Mouse (Mus musculus): ENCODE data around the gene Timp4. TPM values are rescaled to one million over a fixed set of nuclear protein-coding genes. Genes with fewer than 3 reads are reported as not detected.

Gene Timp4
- polyA plus RNA-seq (2012; rRNA removed; ENCODE audit: low replicate concordance): 0.26 and 1.1 TPM in 2 replicates

DNA sequence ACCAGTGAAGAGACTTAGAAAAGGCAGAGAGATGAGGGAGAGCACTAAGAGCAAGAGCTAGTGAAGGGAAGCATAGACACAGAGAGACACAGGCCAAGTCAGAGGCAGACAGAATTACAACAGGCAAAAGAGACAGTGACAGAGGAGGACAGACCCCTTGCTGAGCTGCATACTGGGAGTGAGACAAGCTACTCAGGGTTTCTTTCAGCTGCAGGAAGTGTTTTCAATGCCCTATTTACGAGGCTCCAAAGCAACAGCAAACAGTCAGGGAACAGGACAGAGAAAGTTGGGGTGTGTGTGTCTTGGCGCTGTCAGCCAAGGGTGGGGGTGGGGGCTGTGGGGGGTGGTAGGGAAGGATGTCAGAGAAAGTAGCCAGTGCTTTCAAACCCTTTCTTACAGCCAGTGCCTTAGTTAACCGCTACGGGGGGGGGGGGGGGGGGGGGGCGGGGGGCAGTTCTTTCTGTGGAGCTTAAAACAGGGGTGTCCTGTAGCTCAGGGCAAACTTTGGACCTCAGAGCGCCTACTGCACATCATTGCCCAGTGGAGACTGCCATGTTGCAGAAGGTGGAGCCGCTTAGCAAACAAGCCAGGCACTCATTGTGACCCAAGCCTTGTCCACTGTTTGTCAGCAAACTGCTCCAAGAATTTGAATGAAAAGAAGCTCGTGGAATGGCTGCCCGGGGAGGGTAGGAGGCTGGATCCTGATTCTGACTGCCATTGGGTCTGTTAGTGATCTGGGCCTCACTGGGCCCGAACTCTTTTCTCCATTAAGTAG is at the start of gene Timp4:
Timp4 (minus strand) TSS at position 107 of the 775 bp plus-strand sequence.

DNA sequence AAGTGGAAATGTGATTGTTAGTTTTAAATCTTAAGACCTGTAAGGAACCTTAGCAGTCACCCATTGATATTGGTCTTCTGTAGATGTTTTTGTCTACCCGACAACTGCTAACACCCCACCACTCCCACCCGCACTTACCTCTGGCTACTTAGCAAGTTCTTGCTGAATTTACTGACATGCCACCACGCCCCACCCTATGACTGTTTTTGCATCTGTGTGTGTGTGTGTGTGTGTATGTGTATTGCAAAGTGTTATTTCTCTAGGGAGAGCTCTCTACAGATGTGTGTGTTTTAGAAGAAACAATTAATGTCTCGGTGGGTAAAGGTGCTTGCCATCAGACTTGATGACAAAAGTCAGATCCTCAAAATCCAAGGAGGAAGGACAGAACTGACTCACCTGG is 25.0 kb downstream of the Timp4 start, which contains the start of gene Gm17482:
Gm17482 (plus strand) TSS at position 301 of the 400 bp plus-strand sequence.

Other genes starting within 250 kb of the Timp4 start
- 38.3 and 54.6 TPM in 2 replicates for gene Tamm41, start 214.3 kb downstream of the Timp4 start, polyA plus RNA-seq (2012; rRNA removed; ENCODE audit: low replicate concordance)
- 3.4 and 6.2 TPM in 2 replicates for gene Syn2, start 117.3 kb downstream of the Timp4 start, polyA plus RNA-seq (2012; rRNA removed; ENCODE audit: low replicate concordance)
- not detected in 2 replicates for gene Gm17482, start 24.9 kb downstream of the Timp4 start, polyA plus RNA-seq (2012; rRNA removed; ENCODE audit: low replicate concordance)
- gene Pparg, start 108.7 kb upstream of the Timp4 start, polyA plus RNA-seq (2012; rRNA removed; ENCODE audit: low replicate concordance): 7.1 and 13.4 TPM in 2 replicates